Mouse (Mus musculus): Measurements from ENCODE around the gene Nphp4. TPM values are rescaled to one million over a fixed set of nuclear protein-coding genes. Genes with fewer than 3 reads are reported as not detected.

The Nphp4 gene
- not detected for polyA plus RNA-seq (2014; fragmentation: Illumina TruSeq; extraction: RNeasy Lipid Tissue Mini Kit (QIAGEN cat#74804))

GRCm38 (mm10) chr4:152476427-152477023 lies at the start of gene Nphp4:
TSS of gene Nphp4 (plus strand) at chr4:152476706.

GRCm38 (mm10) chr4:152477466-152478223 lies 1.1 kb downstream of the Nphp4 start, which contains the start of gene Kcnab2:
TSS of gene Kcnab2 (minus strand) at chr4:152477871.

Other genes with a start within 250 kb of the Nphp4 start
- 5.2 TPM for gene Gpr153, start 202.5 kb upstream of the Nphp4 start, polyA plus RNA-seq (2014; fragmentation: Illumina TruSeq; extraction: RNeasy Lipid Tissue Mini Kit (QIAGEN cat#74804))
- gene Hes3, start 185.0 kb upstream of the Nphp4 start, polyA plus RNA-seq (2014; fragmentation: Illumina TruSeq; extraction: RNeasy Lipid Tissue Mini Kit (QIAGEN cat#74804)) = not detected
- gene Icmt, start 179.5 kb upstream of the Nphp4 start, polyA plus RNA-seq (2014; fragmentation: Illumina TruSeq; extraction: RNeasy Lipid Tissue Mini Kit (QIAGEN cat#74804)) = 9.3 TPM
- gene Rnf207, start 157.7 kb upstream of the Nphp4 start, polyA plus RNA-seq (2014; fragmentation: Illumina TruSeq; extraction: RNeasy Lipid Tissue Mini Kit (QIAGEN cat#74804)) = 0.23 TPM
- gene Rpl22, start 151.0 kb upstream of the Nphp4 start, polyA plus RNA-seq (2014; fragmentation: Illumina TruSeq; extraction: RNeasy Lipid Tissue Mini Kit (QIAGEN cat#74804)) = 547 TPM
- gene Chd5, start 138.1 kb upstream of the Nphp4 start, polyA plus RNA-seq (2014; fragmentation: Illumina TruSeq; extraction: RNeasy Lipid Tissue Mini Kit (QIAGEN cat#74804)) = not detected
- 1.7 TPM for gene Kcnab2, start 1.2 kb downstream of the Nphp4 start, polyA plus RNA-seq (2014; fragmentation: Illumina TruSeq; extraction: RNeasy Lipid Tissue Mini Kit (QIAGEN cat#74804))

Measured in ovary, adult 10 weeks (tissue).